Mouse (Mus musculus) neural tube, embryonic 15.5 days (tissue): ENCODE results near the gene Map3k13. TPM values are rescaled to one million over a fixed set of nuclear protein-coding genes. Genes with fewer than 3 reads are reported as not detected.
"Not testable (repeated sequence)": the region's sequence is repeated elsewhere in the genome, so short reads cannot be mapped to it uniquely, and the experiment has no call there.

Experiments used
- ATAC-seq: fragments of 200-750 bp; cut with Nextera tagmentation; 2 replicates; pipeline ENCODE4 v1.8.0; 2017; ENCODE audit warnings: mild to moderate bottlenecking, moderate TSS enrichment, moderate library complexity; ENCODE audit not compliant: low FRiP score
- H3K27ac ChIP-seq: fragments of 300-500 bp; sonication (generic); replicated peaks from 2 replicates; pipeline ENCODE4 v1.5.1; 2015; ENCODE audit warnings: mild to moderate bottlenecking, inconsistent platforms
- H3K27me3 ChIP-seq: fragments of 300-500 bp; sonication (generic); replicated peaks from 2 replicates; pipeline ENCODE4 v1.6.1; 2015; ENCODE audit warnings: inconsistent platforms
- H3K36me3 ChIP-seq: fragments of 300-500 bp; sonication (generic); 2 replicates; pipeline ENCODE4 v1.6.1; 2015; ENCODE audit warnings: inconsistent platforms
- H3K4me1 ChIP-seq: fragments of 300-500 bp; sonication (generic); 2 replicates; pipeline ENCODE4 v1.6.1; 2015; ENCODE audit warnings: inconsistent platforms
- H3K4me2 ChIP-seq: fragments of 300-500 bp; sonication (generic); 2 replicates; pipeline ENCODE4 v1.6.1; 2015; ENCODE audit warnings: inconsistent platforms, mild to moderate bottlenecking, moderate library complexity
- H3K4me3 ChIP-seq: fragments of 300-500 bp; sonication (generic); replicated peaks from 2 replicates; pipeline ENCODE4 v1.5.1; 2015; ENCODE audit warnings: mild to moderate bottlenecking, inconsistent platforms
- H3K9ac ChIP-seq: fragments of 300-500 bp; sonication (generic); replicated peaks from 2 replicates; pipeline ENCODE4 v1.6.1; 2015; ENCODE audit warnings: mild to moderate bottlenecking, inconsistent platforms
- H3K9me3 ChIP-seq: fragments of 300-500 bp; sonication (generic); replicated peaks from 2 replicates; pipeline ENCODE4 v1.6.1; 2016; ENCODE audit warnings: inconsistent platforms
- WGBS: fragments of 180-500 bp; shearing (Covaris S2); methylation state at CpG from one replicate; pipeline ENCODE4 v1.1.7; 2015; ENCODE audit warnings: mixed read lengths; 5-methylcytosine and 5-hydroxymethylcytosine counted together
- polyA plus RNA-seq: library from polyadenylated mRNA; unstranded; fragments of >200 nt; fragmentation: Nextera tagmentation; extraction: Ambion mirVana; gene quantifications from 2 replicates; pipeline ENCODE4 v1.2.1, GENCODE M21; 2015

Map3k13 gene
- polyA plus RNA-seq, 1 experiment from 2014 or later = 5.7 TPM

DNA sequence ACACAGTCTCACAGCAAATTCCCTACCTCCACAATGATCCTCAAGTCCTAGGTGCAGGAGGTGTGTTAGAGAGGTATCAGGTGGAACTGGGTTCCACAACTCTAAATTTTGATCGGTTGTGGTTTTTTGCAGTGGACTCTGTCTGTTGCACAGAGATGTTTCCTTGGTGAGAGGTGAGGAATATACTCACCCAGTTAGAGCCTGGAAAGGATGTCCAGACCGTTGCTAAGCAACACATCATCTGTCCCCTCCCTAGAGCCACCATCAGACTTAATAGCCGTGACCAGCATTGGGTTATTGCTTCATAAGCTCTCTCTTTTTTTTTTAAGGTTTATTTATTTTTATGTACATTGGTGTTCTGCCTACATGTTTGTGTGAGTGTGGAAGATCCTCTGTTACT, 83.6 kb downstream of the Map3k13 start:
- peak; percentile 65 for ATAC-seq
- peak overlapping the region; percentile 23; the same call in 1 of the 2 replicates for H3K27ac ChIP-seq
- H3K4me1 ChIP-seq = peaks cover 38% of the 10 kb centered on the region
- no peak overlapping the region for H3K9ac ChIP-seq
- H3K36me3 ChIP-seq = no peaks in the 10 kb centered on the region
- 58% methylated on average over 3 of the region's 3 CpGs for WGBS
- H3K27me3 ChIP-seq = no peaks in the 10 kb centered on the region
- H3K4me2 ChIP-seq = no peak overlapping the region
- H3K4me3 ChIP-seq = no peak overlapping the region
- no peaks in the 10 kb centered on the region for H3K9me3 ChIP-seq

- no peak for ATAC-seq
- Histone ChIP-seq H3K9ac (no peak overlapping the region), H3K36me3 (no peaks in the 10 kb centered on the region), H3K4me1 (peaks cover 38% of the 10 kb centered on the region), H3K27ac (no peak overlapping the region), H3K9me3 (no peaks in the 10 kb centered on the region), H3K4me3 (no peak overlapping the region), H3K27me3 (no peaks in the 10 kb centered on the region), H3K4me2 (no peak overlapping the region)
- WGBS = 70% methylated on average over 3 of the region's 3 CpGs
Measured at GRCm38 (mm10) chr16:21878834-21879233, 84.7 kb downstream of the Map3k13 start.

DNA sequence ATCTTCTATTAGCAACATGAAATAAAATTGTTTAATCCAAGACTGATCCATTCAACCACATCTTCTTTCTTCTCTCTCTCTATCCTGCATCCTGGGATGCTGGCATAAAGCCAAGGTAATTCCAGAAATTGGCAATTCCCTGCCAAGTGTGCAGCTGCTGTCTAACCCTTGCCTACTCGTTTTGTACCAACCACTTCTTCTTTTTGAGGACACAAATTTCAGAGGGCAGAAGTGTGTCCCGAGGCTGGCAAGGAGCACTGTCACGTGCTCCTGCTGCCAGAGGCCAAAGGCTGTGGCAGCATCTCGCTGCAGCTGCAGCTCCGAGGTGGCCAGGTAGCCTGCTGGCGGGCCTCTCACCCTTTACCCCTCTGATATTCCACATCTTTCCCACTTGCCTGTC, 87.0 kb downstream of the Map3k13 start:
- no peak overlapping the region for H3K9ac ChIP-seq
- peak overlapping the region; percentile 15; the same call in 1 of the 2 replicates for H3K4me2 ChIP-seq
- H3K27ac ChIP-seq = peak overlapping the region; percentile 80
- no peak overlapping the region for H3K4me3 ChIP-seq
- 20% methylated on average over 6 of the region's 6 CpGs for WGBS
- peaks cover 38% of the 10 kb centered on the region for H3K4me1 ChIP-seq
- no peaks in the 10 kb centered on the region for H3K36me3 ChIP-seq
- H3K9me3 ChIP-seq = no peaks in the 10 kb centered on the region
- H3K27me3 ChIP-seq = no peaks in the 10 kb centered on the region
- ATAC-seq = peak; percentile 40

- Histone ChIP-seq H3K9ac (0 out of 2 replicates have a peak overlapping the region, but pooled peaks have one; percentile 7), H3K4me2 (peak overlapping the region; percentile 15; the same call in 1 of the 2 replicates), H3K27me3 (no peaks in the 10 kb centered on the region), H3K4me1 (peaks cover 38% of the 10 kb centered on the region), H3K4me3 (no peak overlapping the region), H3K27ac (peak overlapping the region; percentile 80), H3K36me3 (no peaks in the 10 kb centered on the region), H3K9me3 (no peaks in the 10 kb centered on the region)
- no peak for ATAC-seq
- 39% methylated on average over 7 of the region's 7 CpGs for WGBS
Measured at GRCm38 (mm10) chr16:21881582-21882259, 87.6 kb downstream of the Map3k13 start.

GRCm38 (mm10) chr16:21887601-21888000, 93.5 kb downstream of the Map3k13 start:
- H3K4me3 ChIP-seq = no peak overlapping the region
- H3K27ac ChIP-seq = no peak overlapping the region
- H3K9ac ChIP-seq = no peak overlapping the region
- H3K4me2 ChIP-seq = no peak overlapping the region
- H3K36me3 ChIP-seq = 0 out of 2 replicates have a peak, but pooled peaks cover 9% of the 10 kb centered on the region
- no peaks in the 10 kb centered on the region for H3K4me1 ChIP-seq
- H3K9me3 ChIP-seq = no peaks in the 10 kb centered on the region
- 94% methylated on average over 2 of the region's 2 CpGs for WGBS
- ATAC-seq = no peak
- no peaks in the 10 kb centered on the region for H3K27me3 ChIP-seq

- H3K27me3 ChIP-seq = no peaks in the 10 kb centered on the region
- no peak overlapping the region for H3K4me2 ChIP-seq
- no peak overlapping the region for H3K4me3 ChIP-seq
- no peaks in the 10 kb centered on the region for H3K4me1 ChIP-seq
- 0 out of 2 replicates have a peak, but pooled peaks cover 9% of the 10 kb centered on the region for H3K36me3 ChIP-seq
- no peak overlapping the region for H3K27ac ChIP-seq
- no peak overlapping the region for H3K9ac ChIP-seq
- no peaks in the 10 kb centered on the region for H3K9me3 ChIP-seq
- no peak for ATAC-seq
- 92% methylated on average over 6 of the region's 6 CpGs for WGBS
Measured at GRCm38 (mm10) chr16:21893890-21894289, 99.7 kb downstream of the Map3k13 start.

DNA sequence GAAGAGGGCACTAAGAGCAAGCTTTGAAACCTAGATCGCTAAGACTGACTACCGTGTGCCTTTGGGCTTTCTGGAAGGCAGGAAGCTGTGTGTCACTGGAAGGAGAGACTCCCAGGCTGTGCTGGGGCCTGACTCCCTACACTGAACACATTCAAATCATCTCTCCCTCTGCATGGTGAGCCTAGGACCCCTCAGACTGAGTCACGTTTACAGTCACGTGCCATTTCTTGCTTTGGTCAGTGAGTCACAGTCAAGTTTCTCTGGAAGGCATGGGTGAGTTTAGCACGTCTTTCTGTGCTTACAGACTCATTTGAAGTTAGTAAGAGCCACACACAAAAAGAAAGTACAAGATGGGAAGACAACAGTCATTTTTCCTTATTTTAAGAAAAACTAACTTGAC, 107.1 kb downstream of the Map3k13 start:
- H3K36me3 ChIP-seq = peaks cover 27% of the 10 kb centered on the region
- ATAC-seq = no peak
- WGBS = 80% methylated on average over 5 of the region's 5 CpGs
- H3K4me2 ChIP-seq = no peak overlapping the region
- H3K27ac ChIP-seq = no peak overlapping the region
- no peaks in the 10 kb centered on the region for H3K4me1 ChIP-seq
- H3K9ac ChIP-seq = no peak overlapping the region
- H3K4me3 ChIP-seq = no peak overlapping the region
- H3K27me3 ChIP-seq = no peaks in the 10 kb centered on the region
- H3K9me3 ChIP-seq = no peaks in the 10 kb centered on the region

GRCm38 (mm10) chr16:21904636-21905035, 110.5 kb downstream of the Map3k13 start:
- H3K4me3 ChIP-seq = no peak overlapping the region
- H3K27ac ChIP-seq = no peak overlapping the region
- H3K4me2 ChIP-seq = no peak overlapping the region
- ATAC-seq = no peak
- H3K9me3 ChIP-seq = no peaks in the 10 kb centered on the region
- no peak overlapping the region for H3K9ac ChIP-seq
- H3K4me1 ChIP-seq = no peaks in the 10 kb centered on the region
- peaks cover 40% of the 10 kb centered on the region for H3K36me3 ChIP-seq
- H3K27me3 ChIP-seq = no peaks in the 10 kb centered on the region
- WGBS = 84% methylated on average over 10 of the region's 10 CpGs

- WGBS = 92% methylated on average over 7 of the region's 7 CpGs
- Histone ChIP-seq H3K4me2 (no peak overlapping the region), H3K9me3 (no peaks in the 10 kb centered on the region), H3K9ac (no peak overlapping the region), H3K27me3 (no peaks in the 10 kb centered on the region), H3K4me1 (no peaks in the 10 kb centered on the region), H3K27ac (no peak overlapping the region), H3K4me3 (no peak overlapping the region), H3K36me3 (peaks cover 48% of the 10 kb centered on the region)
- ATAC-seq = no peak
Measured at GRCm38 (mm10) chr16:21905996-21906395, 111.8 kb downstream of the Map3k13 start.

- no peak overlapping the region for H3K4me3 ChIP-seq
- peaks cover 55% of the 10 kb centered on the region for H3K36me3 ChIP-seq
- H3K27me3 ChIP-seq = no peaks in the 10 kb centered on the region
- ATAC-seq = no peak
- 92% methylated on average over 6 of the region's 6 CpGs for WGBS
- no peak overlapping the region for H3K4me2 ChIP-seq
- no peak overlapping the region for H3K27ac ChIP-seq
- H3K4me1 ChIP-seq = no peaks in the 10 kb centered on the region
- no peaks in the 10 kb centered on the region for H3K9me3 ChIP-seq
- H3K9ac ChIP-seq = no peak overlapping the region
Measured at GRCm38 (mm10) chr16:21906902-21907301, 112.8 kb downstream of the Map3k13 start.

GRCm38 (mm10) chr16:21908906-21909305, 114.8 kb downstream of the Map3k13 start:
- not testable (repeated sequence) for H3K4me1 ChIP-seq, H3K27me3 ChIP-seq, H3K27ac ChIP-seq, H3K9ac ChIP-seq, H3K4me3 ChIP-seq, H3K9me3 ChIP-seq, ATAC-seq, H3K4me2 ChIP-seq
- H3K36me3 ChIP-seq = peaks cover 68% of the 10 kb centered on the region
- WGBS = 32% methylated on average over 6 of the region's 8 CpGs

GRCm38 (mm10) chr16:21913347-21913746, 119.2 kb downstream of the Map3k13 start:
- Histone ChIP-seq H3K4me1 (no peaks in the 10 kb centered on the region), H3K27me3 (no peaks in the 10 kb centered on the region), H3K9me3 (no peaks in the 10 kb centered on the region), H3K4me2 (no peak overlapping the region), H3K4me3 (no peak overlapping the region), H3K9ac (no peak overlapping the region), H3K27ac (no peak overlapping the region), H3K36me3 (peaks cover 71% of the 10 kb centered on the region)
- no peak for ATAC-seq
- 92% methylated on average over 6 of the region's 6 CpGs for WGBS
